Mouse (Mus musculus) kidney, embryonic 15.5 days (tissue): ENCODE data around the gene Kat14. TPM values are rescaled to one million over a fixed set of nuclear protein-coding genes. Genes with fewer than 3 reads are reported as not detected.

ENCODE experiments used
- ATAC-seq: fragments of 200-750 bp; cut with Nextera tagmentation; replicated peaks from 2 replicates; pipeline ENCODE4 v1.8.0; 2017; ENCODE audit warnings: moderate TSS enrichment; ENCODE audit not compliant: low FRiP score
- H3K27ac ChIP-seq: fragments of 300-500 bp; sonication (generic); 2 replicates; pipeline ENCODE4 v1.5.1; 2015; ENCODE audit warnings: mild to moderate bottlenecking, inconsistent platforms
- H3K27me3 ChIP-seq: fragments of 300-500 bp; sonication (generic); 2 replicates; pipeline ENCODE4 v1.6.1; 2015; ENCODE audit warnings: inconsistent platforms
- H3K36me3 ChIP-seq: fragments of 300-500 bp; sonication (generic); 2 replicates; pipeline ENCODE4 v1.6.1; 2015; ENCODE audit warnings: inconsistent platforms
- H3K4me1 ChIP-seq: fragments of 300-500 bp; sonication (generic); 2 replicates; pipeline ENCODE4 v1.6.1; 2015; ENCODE audit warnings: inconsistent platforms
- H3K4me2 ChIP-seq: fragments of 300-500 bp; sonication (generic); 2 replicates; pipeline ENCODE4 v1.6.1; 2015; ENCODE audit warnings: moderate library complexity, mild to moderate bottlenecking, inconsistent platforms
- H3K4me3 ChIP-seq: fragments of 300-500 bp; sonication (generic); replicated peaks from 2 replicates; pipeline ENCODE4 v1.5.1; 2015; ENCODE audit warnings: mild to moderate bottlenecking, inconsistent platforms
- H3K9ac ChIP-seq: fragments of 300-500 bp; sonication (generic); 2 replicates; pipeline ENCODE4 v1.6.1; 2015; ENCODE audit warnings: mild to moderate bottlenecking, inconsistent platforms
- H3K9me3 ChIP-seq: fragments of 300-500 bp; sonication (generic); replicated peaks from 2 replicates; pipeline ENCODE4 v1.6.1; 2016; ENCODE audit warnings: inconsistent platforms
- WGBS: fragments of 180-500 bp; shearing (Covaris S2); methylation state at CpG from one replicate; pipeline ENCODE4 v1.1.7; 2015; ENCODE audit warnings: mixed read lengths; 5-methylcytosine and 5-hydroxymethylcytosine counted together
- polyA plus RNA-seq: library from polyadenylated mRNA; unstranded; fragments of >200 nt; fragmentation: Nextera tagmentation; extraction: Ambion mirVana; gene quantifications from 2 replicates; pipeline ENCODE4 v1.2.1, GENCODE M21; 2015

Gene Kat14
- polyA plus RNA-seq, 1 experiment from 2014 or later = 50.3 TPM

- Histone ChIP-seq H3K27me3 (no peaks in the 10 kb centered on the region), H3K4me2 (no peak overlapping the region), H3K36me3 (no peaks in the 10 kb centered on the region), H3K9me3 (no peaks in the 10 kb centered on the region), H3K27ac (no peak overlapping the region), H3K4me3 (no peak overlapping the region), H3K4me1 (peaks cover 4% of the 10 kb centered on the region; the same call in 1 of the 2 replicates), H3K9ac (no peak overlapping the region)
- ATAC-seq = no peak
- 79% methylated on average over 5 of the region's 5 CpGs for WGBS
These were observed 62.6 kb downstream of the Kat14 start for GRCm38 (mm10) chr2:144431286-144431825.

GRCm38 (mm10) chr2:144435679-144436078 is 66.9 kb downstream of the Kat14 start:
- no peaks in the 10 kb centered on the region for H3K4me1 ChIP-seq
- WGBS = 82% methylated on average over 10 of the region's 10 CpGs
- no peak for ATAC-seq
- no peaks in the 10 kb centered on the region for H3K27me3 ChIP-seq
- H3K9me3 ChIP-seq = no peaks in the 10 kb centered on the region
- no peak overlapping the region for H3K27ac ChIP-seq
- H3K36me3 ChIP-seq = no peaks in the 10 kb centered on the region
- H3K9ac ChIP-seq = no peak overlapping the region
- no peak overlapping the region for H3K4me2 ChIP-seq
- no peak overlapping the region for H3K4me3 ChIP-seq

GRCm38 (mm10) chr2:144438424-144438823 is 69.6 kb downstream of the Kat14 start:
- Histone ChIP-seq H3K4me1 (no peaks in the 10 kb centered on the region), H3K4me3 (no peak overlapping the region), H3K36me3 (no peaks in the 10 kb centered on the region), H3K27me3 (no peaks in the 10 kb centered on the region), H3K9me3 (no peaks in the 10 kb centered on the region), H3K4me2 (no peak overlapping the region), H3K27ac (no peak overlapping the region), H3K9ac (no peak overlapping the region)
- WGBS = 63% methylated on average over 4 of the region's 4 CpGs
- no peak for ATAC-seq

- Histone ChIP-seq H3K4me2 (no peak overlapping the region), H3K27ac (no peak overlapping the region), H3K27me3 (no peaks in the 10 kb centered on the region), H3K36me3 (no peaks in the 10 kb centered on the region), H3K9me3 (no peaks in the 10 kb centered on the region), H3K4me1 (no peaks in the 10 kb centered on the region), H3K9ac (no peak overlapping the region), H3K4me3 (no peak overlapping the region)
- 72% methylated on average over 3 of the region's 3 CpGs for WGBS
- ATAC-seq = no peak
These were observed 70.5 kb downstream of the Kat14 start for GRCm38 (mm10) chr2:144439191-144439700.

- no peak for ATAC-seq
- H3K4me1 ChIP-seq = no peaks in the 10 kb centered on the region
- no peak overlapping the region for H3K27ac ChIP-seq
- WGBS = 65% methylated on average over 11 of the region's 11 CpGs
- H3K27me3 ChIP-seq = no peaks in the 10 kb centered on the region
- no peak overlapping the region for H3K4me2 ChIP-seq
- H3K9me3 ChIP-seq = no peaks in the 10 kb centered on the region
- H3K9ac ChIP-seq = no peak overlapping the region
- H3K4me3 ChIP-seq = no peak overlapping the region
- H3K36me3 ChIP-seq = no peaks in the 10 kb centered on the region
These were observed 72.7 kb downstream of the Kat14 start for GRCm38 (mm10) chr2:144441386-144441915.

- H3K4me3 ChIP-seq = no peak overlapping the region
- no peak overlapping the region for H3K9ac ChIP-seq
- H3K36me3 ChIP-seq = no peaks in the 10 kb centered on the region
- no peak overlapping the region for H3K27ac ChIP-seq
- no peak overlapping the region for H3K4me2 ChIP-seq
- no peak for ATAC-seq
- H3K27me3 ChIP-seq = no peaks in the 10 kb centered on the region
- no peaks in the 10 kb centered on the region for H3K9me3 ChIP-seq
- 87% methylated on average over 7 of the region's 7 CpGs for WGBS
- H3K4me1 ChIP-seq = no peaks in the 10 kb centered on the region
These were observed 77.7 kb downstream of the Kat14 start for GRCm38 (mm10) chr2:144446360-144446999.

- Histone ChIP-seq H3K4me3 (no peak overlapping the region), H3K9ac (no peak overlapping the region), H3K9me3 (no peaks in the 10 kb centered on the region), H3K27me3 (peaks cover 23% of the 10 kb centered on the region), H3K27ac (no peak overlapping the region), H3K36me3 (no peaks in the 10 kb centered on the region), H3K4me2 (no peak overlapping the region), H3K4me1 (no peaks in the 10 kb centered on the region)
- WGBS = 75% methylated on average over 2 of the region's 2 CpGs
- ATAC-seq = no peak
These were observed 81.6 kb downstream of the Kat14 start for GRCm38 (mm10) chr2:144450378-144450777.

- peak; percentile 75 for ATAC-seq
- Histone ChIP-seq H3K4me1 (no peaks in the 10 kb centered on the region), H3K9me3 (no peaks in the 10 kb centered on the region), H3K27me3 (peaks cover 31% of the 10 kb centered on the region), H3K9ac (no peak overlapping the region), H3K27ac (no peak overlapping the region), H3K4me2 (no peak overlapping the region), H3K36me3 (no peaks in the 10 kb centered on the region), H3K4me3 (no peak overlapping the region)
- 15% methylated on average over 8 of the region's 8 CpGs for WGBS
These were observed 83.7 kb downstream of the Kat14 start for GRCm38 (mm10) chr2:144452364-144453008.

Other genes starting within 250 kb of the Kat14 start
- 24.2 and 25.3 TPM in 2 replicates for gene Mgme1, start 98.3 kb upstream of the Kat14 start, polyA plus RNA-seq
- gene Snx5, start 98.1 kb upstream of the Kat14 start, polyA plus RNA-seq = 125 and 129 TPM in 2 replicates
- 1.0 and 1.5 TPM in 2 replicates for gene Ovol2, start 36.8 kb upstream of the Kat14 start, polyA plus RNA-seq
- gene Pet117, start within 50 bp of the Kat14 start, polyA plus RNA-seq = 3.1 and 4.5 TPM in 2 replicates
- 0.91 and 1.2 TPM in 2 replicates for gene Dzank1, start 158.4 kb downstream of the Kat14 start, polyA plus RNA-seq
- 26.1 and 30.0 TPM in 2 replicates for gene Polr3f, start 158.7 kb downstream of the Kat14 start, polyA plus RNA-seq
- gene Rbbp9, start 181.9 kb downstream of the Kat14 start, polyA plus RNA-seq = 78.2 and 80.7 TPM in 2 replicates
- gene Sec23b, start 187.2 kb downstream of the Kat14 start, polyA plus RNA-seq = 105 and 108 TPM in 2 replicates
- 39.4 and 42.4 TPM in 2 replicates for gene Smim26, start 225.1 kb downstream of the Kat14 start, polyA plus RNA-seq
- gene Dtd1, start 230.9 kb downstream of the Kat14 start, polyA plus RNA-seq = 47.3 and 48.1 TPM in 2 replicates